Mouse (Mus musculus) E14TG2a.4 (cell line): ENCODE data around the gene Myod1.

Experiments
- CTCF ChIP-seq: conservative IDR thresholded peaks from 2 replicates; pipeline ENCODE4 v1.5.1; 2014; ENCODE audit warnings: low read length
- NANOG ChIP-seq: IDR thresholded peaks from 2 replicates; pipeline ENCODE4 v1.6.1; 2014; ENCODE audit warnings: borderline replicate concordance, low read length, mixed read lengths

- TF ChIP-seq CTCF (no peak), NANOG (no peak)
Observed at GRCm38 (mm10) chr7:46396231-46396927, 20.1 kb downstream of the Myod1 start, which contains the start of gene Kcnc1.
